Mouse (Mus musculus): ENCODE measurements around the gene Hoxa3.

- TF ChIP-seq CTCF (IDR thresholded peaks at IDR 0.05; ENCODE audit: insufficient read depth, low read depth, low read length): no peak
- no peak for TF ChIP-seq POLR2A (IDR thresholded peaks at IDR 0.05; ENCODE audit: insufficient read depth, low read depth, low read length)
Measured at GRCm38 (mm10) chr6:52121173-52121572, 92.0 kb downstream of the Hoxa3 start.

Measured in olfactory bulb, adult 2 months (tissue).